Mouse (Mus musculus) bone marrow, adult 2 months (tissue): ENCODE data around the gene Tm6sf1. TPM values are rescaled to one million over a fixed set of nuclear protein-coding genes. Genes with fewer than 3 reads are reported as not detected.

Experiments
- H3K27ac ChIP-seq: fragments of 200-500 bp; 2 replicates; pipeline ENCODE4 v1.5.1; 2012; ENCODE audit warnings: low read depth, mild to moderate bottlenecking, control low read depth, inconsistent platforms, low read length; ENCODE audit not compliant: control insufficient read depth, poor library complexity, insufficient read depth
- H3K4me1 ChIP-seq: fragments of 200-500 bp; 2 replicates; pipeline ENCODE4 v1.6.1; 2011; ENCODE audit warnings: low read length; ENCODE audit not compliant: control insufficient read depth, insufficient read depth
- H3K4me3 ChIP-seq: fragments of 200-500 bp; replicated peaks from 2 replicates; pipeline ENCODE3; 2011; ENCODE audit warnings: mild to moderate bottlenecking, low read depth, low read length, control low read depth; ENCODE audit not compliant: control insufficient read depth
- CTCF ChIP-seq: fragments of 200-500 bp; IDR thresholded peaks from 2 replicates; pipeline ENCODE4 v1.5.1; 2011; ENCODE audit warnings: low read length, control low read depth; ENCODE audit not compliant: control insufficient read depth, insufficient read depth
- POLR2A ChIP-seq: fragments of 200-500 bp; IDR thresholded peaks from 2 replicates; pipeline ENCODE4 v1.6.1; 2011; ENCODE audit warnings: low read depth, mild to moderate bottlenecking, control low read depth, low read length, borderline replicate concordance; ENCODE audit not compliant: control insufficient read depth
- WGBS: fragments of 180-500 bp; shearing (Covaris S2); methylation state at CpG from one replicate; pipeline ENCODE4 v1.1.7; 2018; 5-methylcytosine and 5-hydroxymethylcytosine counted together
- polyA plus RNA-seq: library from polyadenylated mRNA; stranded (reverse); fragments of >200 nt; gene quantifications from 2 replicates; pipeline ENCODE4 v1.2.4, GENCODE M21; 2011; ENCODE audit warnings: low replicate concordance; ENCODE audit not compliant: missing spikeins, insufficient read depth, insufficient read length

The Tm6sf1 gene
- polyA plus RNA-seq, 1 experiment, result 46.2 TPM

DNA sequence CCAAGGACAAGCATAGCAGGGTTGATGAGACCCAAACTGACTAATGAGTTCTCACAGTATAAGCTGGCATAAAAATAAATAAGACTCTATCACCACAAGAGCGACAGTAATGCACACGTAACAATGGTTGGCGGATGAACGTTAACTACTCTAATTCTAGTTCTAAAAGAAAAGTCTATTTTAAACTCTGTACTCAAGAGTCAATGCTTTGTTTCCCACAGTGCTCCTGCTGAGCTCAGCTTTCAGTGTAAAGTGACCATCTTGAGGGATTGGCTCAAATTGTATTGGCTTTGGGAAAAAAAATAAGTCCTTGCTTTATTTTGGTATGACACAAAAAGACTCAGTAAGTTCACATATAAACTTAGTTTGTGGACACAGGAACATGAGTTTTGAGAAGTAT lies 26.3 kb downstream of the Tm6sf1 start:
- Histone ChIP-seq H3K27ac (no peak overlapping the region), H3K4me3 (no peak overlapping the region), H3K4me1 (no peaks in the 10 kb centered on the region)
- TF ChIP-seq POLR2A, result no peak
- no peak for TF ChIP-seq CTCF
- 90% methylated on average over 4 of the region's 4 CpGs for WGBS

DNA sequence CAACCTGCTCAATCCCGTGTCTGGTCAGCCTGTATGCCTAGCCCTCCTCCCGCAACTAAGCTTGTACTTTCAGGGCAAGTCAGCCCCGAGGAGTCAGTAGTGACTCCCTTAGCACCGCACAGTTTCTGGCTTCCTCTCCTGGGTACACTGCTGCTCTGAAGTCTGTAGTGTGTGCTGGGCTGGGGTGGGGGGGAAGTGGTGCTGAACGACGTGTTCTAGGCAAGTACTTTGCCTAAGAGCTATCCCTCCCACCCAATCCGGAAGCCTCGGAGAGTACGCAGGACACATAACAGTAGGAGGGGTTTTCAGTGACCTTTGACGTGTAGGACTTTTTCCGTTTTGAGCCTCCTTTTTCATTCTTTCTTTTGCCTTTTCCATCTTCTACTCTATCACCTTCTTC lies 40.6 kb downstream of the Tm6sf1 start:
- TF ChIP-seq CTCF, result no peak
- no peak for TF ChIP-seq POLR2A
- H3K4me1 ChIP-seq, result no peaks in the 10 kb centered on the region
- 73% methylated on average over 11 of the region's 11 CpGs for WGBS
- no peak overlapping the region for H3K27ac ChIP-seq
- H3K4me3 ChIP-seq, result no peak overlapping the region

DNA sequence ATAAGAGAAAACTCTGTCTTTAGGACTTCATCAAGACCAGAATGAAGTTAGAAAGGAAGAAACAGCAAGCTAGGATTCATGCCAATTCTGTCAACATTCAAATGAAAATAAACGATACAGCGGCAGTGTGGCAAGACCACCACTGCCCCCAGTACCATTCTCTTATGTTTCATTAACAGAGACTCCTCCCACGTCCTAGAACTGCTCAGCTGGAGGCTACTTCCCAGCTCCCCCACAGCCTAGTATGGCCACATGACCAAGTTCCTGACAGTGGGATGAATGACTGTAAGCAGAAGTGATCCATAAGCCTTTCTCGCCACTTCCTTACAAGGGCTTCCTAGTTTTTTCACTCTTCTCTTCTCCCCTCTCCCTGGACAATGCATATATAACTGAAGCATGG lies 45.3 kb downstream of the Tm6sf1 start:
- Histone ChIP-seq H3K4me3 (no peak overlapping the region), H3K4me1 (no peaks in the 10 kb centered on the region), H3K27ac (no peak overlapping the region)
- WGBS, result 71% methylated on average over 4 of the region's 4 CpGs
- TF ChIP-seq CTCF (no peak), POLR2A (no peak)

DNA sequence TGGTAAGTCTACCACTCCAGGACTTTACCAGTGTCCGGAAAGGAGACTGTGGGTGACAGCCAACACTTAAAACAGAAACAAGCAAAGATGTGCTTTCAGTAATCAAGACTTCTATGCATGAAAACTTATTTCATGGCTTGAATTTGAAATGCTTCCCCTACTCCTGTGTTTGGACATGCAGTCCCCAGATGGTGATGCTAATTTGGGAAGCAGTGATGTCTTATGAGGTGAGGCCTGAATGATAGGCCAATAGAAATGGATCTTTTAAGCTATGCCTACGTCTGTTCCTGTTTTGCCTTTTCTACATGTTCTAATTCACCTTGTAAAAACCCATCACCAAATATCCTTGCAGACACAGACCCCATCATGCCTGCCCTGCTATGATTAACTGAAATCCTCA lies 46.1 kb downstream of the Tm6sf1 start:
- no peaks in the 10 kb centered on the region for H3K4me1 ChIP-seq
- H3K4me3 ChIP-seq, result no peak overlapping the region
- WGBS, result 79% methylated on average over 2 of the region's 2 CpGs
- H3K27ac ChIP-seq, result no peak overlapping the region
- TF ChIP-seq POLR2A (no peak), CTCF (no peak)

DNA sequence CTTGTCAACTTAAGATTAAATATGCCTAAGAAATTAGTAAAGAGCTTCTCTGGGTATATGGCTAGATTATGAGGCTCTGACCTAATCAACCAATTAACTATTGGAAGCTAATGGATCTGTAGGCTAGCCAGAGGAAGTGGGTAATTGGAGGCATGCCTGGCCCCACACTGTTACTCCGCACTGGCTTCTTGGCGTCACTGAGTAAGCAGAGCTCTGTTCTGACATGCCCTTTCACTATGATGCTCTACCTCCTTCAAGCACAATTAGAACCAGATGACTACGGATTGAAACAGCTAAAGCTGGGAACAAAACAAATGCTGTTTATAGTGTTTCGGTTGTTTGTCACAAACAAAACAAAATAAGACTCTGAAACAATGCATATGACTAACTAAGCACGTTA lies 59.5 kb downstream of the Tm6sf1 start:
- WGBS, result 82% methylated on average over 5 of the region's 5 CpGs
- Histone ChIP-seq H3K4me3 (no peak overlapping the region), H3K4me1 (no peaks in the 10 kb centered on the region), H3K27ac (no peak overlapping the region)
- TF ChIP-seq POLR2A (no peak), CTCF (no peak)

DNA sequence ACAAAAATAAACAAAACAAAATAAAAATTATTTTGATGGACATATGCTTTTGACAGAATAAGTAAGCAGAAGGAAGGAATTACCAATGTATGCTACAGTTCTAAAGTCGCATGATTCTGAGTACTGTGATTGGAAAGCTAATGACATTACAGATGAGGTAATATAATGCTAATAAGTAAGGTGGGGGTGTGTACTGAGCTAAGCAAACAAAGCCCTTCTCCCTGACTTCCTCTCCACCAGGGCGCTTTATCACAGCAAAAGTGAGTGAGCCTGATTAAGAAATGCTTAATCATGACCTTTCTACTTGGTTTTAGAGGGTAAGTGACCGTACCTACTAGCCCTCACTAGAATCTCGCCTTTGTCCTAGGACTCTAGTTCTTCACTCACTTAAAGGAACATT lies 61.5 kb downstream of the Tm6sf1 start:
- 65% methylated on average over 4 of the region's 4 CpGs for WGBS
- no peak for TF ChIP-seq POLR2A
- no peak for TF ChIP-seq CTCF
- no peak overlapping the region for H3K4me3 ChIP-seq
- no peaks in the 10 kb centered on the region for H3K4me1 ChIP-seq
- H3K27ac ChIP-seq, result no peak overlapping the region

DNA sequence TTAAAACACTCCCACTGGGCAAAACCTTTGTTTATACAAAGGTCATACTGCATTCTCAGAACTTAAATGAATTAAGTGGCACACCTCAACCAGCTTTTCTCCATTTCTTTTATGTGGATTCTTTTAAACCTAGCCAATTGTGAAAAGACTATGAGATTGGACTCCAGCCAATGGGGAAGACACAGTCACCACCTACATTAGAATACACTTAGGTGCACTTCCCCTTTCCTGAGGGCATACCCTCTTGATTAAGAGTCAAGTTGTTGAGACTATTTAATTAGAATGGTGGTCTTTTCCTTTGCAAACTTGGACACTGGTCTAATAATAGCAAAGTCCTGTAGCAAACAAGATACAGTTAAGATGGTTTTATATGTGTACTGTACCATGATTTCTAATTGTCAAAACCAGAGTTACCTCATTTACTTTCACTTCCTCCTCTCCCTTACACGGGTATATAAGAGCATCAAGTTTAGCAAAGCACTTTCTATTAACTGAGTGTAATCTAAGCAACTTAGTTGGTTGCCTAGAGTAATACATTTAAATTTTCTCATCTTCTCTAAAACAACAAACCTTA lies 62.7 kb downstream of the Tm6sf1 start:
- WGBS, result 5% methylated on average over 1 of the region's 1 CpGs
- TF ChIP-seq CTCF (no peak), POLR2A (no peak)

DNA sequence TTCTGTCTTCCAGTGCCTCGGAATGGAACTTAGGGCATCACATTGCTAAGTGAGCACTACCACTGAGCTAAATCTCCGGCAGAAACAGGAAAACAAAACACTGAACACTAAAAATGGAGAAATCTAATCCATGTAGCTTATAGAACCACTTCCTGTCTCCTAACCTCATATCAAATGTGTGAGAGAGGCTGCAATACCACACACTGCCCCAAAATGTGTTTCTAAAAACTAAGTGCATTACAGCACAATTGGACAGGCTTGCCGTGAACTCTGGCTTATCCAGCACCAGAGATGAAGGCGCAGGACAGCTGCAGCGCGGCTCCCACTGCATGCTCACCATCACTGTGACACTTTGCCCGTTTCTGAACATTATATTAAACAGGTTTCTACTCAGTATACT lies 70.2 kb downstream of the Tm6sf1 start:
- no peak for TF ChIP-seq CTCF
- TF ChIP-seq POLR2A, result no peak
- 48% methylated on average over 7 of the region's 7 CpGs for WGBS
- Histone ChIP-seq H3K4me3 (no peak overlapping the region), H3K4me1 (no peaks in the 10 kb centered on the region), H3K27ac (no peak overlapping the region)

More for the DNA sequence above, 62.7 kb downstream of the Tm6sf1 start:
- Histone ChIP-seq H3K27ac (no peak overlapping the region), H3K4me1 (no peaks in the 10 kb centered on the region), H3K4me3 (no peak overlapping the region)

DNA sequence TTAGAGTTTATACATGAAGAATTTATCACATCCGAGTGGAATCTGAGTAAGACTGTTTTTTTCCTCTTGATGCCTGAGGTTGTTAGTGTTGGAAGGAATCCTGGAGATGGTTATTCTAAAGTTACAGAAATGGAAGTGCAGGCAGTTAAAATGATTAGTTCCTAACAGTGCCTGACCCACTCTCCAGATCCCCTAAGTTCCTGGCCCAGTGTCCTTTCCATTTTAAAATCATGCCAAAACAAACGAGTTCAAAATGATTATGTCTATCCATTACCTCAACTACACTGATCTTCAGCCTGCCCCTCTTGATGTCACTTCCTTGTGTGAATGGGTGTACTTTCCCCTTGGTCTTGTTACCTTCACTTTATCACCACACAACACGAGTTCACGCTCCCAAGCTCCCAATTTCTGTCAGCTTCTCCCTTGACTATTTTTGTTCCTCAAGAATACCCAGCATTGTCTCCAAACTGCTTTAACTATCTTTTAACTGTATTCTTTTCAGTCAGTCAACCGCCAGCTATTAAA lies 73.8 kb downstream of the Tm6sf1 start:
- WGBS, result 38% methylated on average over 5 of the region's 5 CpGs
- TF ChIP-seq CTCF, result no peak
- TF ChIP-seq POLR2A, result no peak
- Histone ChIP-seq H3K4me1 (no peaks in the 10 kb centered on the region), H3K27ac (no peak overlapping the region), H3K4me3 (no peak overlapping the region)
